Mouse (Mus musculus) monocyte, adult 2 months (primary cell): ENCODE data around the gene Ppp1r14c.

Experiments used
- DNase-seq, 2 experiments: peaks; one replicate each; pipeline ENCODE4 v3.0.0; 2022; ENCODE audit warnings: low spot score in 2 of 2, low read depth in 1 of 2

Gene Ppp1r14c

DNA sequence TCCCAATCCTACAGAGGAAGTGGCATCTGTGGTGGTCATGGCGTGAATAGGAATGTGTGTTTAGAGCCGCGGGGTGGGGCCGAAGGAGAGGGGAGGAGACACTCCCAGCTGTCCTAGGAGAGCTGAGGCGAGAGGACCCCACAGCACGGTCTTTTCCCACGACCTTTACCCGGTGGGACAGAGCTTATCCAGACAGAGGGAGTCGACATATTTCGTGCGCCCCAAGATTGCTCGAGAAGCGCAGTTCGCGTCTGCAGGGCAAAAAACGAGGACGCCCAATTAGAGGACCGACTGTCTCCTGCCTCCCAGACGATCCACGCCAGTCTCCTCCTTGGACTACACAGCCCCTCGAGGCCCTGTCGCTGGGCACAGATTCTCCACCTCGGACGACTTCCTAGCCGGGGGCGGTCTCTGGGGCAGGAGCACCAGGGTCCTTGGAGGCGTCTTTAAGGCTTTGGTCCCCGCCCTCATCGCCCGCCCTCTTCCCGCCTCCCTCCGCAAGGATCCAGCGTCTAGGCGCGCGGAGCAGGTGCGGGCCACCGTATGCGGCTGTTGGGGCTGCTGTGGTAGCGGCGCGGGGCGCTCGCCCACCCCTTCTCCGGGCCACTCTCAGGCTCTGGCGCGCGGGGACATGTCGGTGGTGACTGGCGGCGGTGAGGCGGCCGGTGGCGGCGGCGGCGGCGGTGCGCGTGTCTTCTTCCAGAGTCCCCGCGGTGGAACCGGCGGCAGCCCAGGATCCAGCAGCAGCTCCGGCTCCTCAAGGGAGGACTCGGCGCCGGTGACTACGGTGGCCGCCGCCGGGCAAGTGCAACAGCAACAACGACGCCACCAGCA, at the start of gene Ppp1r14c:
Gene Ppp1r14c (plus strand): TSS at position 22 of the 834 bp plus-strand sequence.
- no peak for DNase-seq

DNA sequence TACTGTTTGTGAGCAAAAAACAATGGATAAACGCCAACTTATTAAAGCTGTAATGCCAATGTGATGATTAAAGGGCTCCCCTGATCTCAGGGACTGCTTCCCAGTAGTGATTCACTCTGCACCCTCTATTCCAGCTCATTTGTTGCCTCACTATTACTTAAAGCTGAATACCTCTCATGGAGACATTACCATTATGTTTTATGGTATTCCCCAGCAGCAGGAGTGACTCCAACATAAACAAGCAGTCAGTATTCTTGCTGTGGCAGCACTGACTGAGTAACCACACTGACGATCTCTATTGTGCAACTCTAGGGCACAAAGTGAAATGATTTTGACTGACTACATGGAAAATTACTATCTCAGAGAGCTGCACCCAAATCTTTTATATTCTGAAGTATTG, 44.5 kb upstream of the Ppp1r14c start:
- DNase-seq = no peak

DNA sequence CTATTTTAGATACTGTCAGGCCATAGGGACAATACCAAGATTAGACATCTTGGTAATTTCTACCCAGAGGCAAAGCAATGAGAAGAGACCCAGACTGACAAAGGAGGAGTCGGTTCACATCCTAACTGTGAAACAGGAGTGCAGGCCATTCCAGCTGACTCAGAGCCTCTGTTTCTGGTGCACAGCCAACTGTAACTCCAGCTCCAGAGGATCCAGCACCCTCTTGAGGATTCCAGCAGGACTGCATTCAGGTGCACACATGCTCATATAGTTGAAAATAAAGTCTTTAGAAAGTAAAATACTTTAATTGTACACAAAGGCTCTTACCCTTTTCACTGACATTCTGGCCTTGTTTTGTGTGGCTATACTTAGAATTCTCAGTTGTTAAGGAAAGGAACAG, 40.4 kb upstream of the Ppp1r14c start:
- DNase-seq = no peak

DNA sequence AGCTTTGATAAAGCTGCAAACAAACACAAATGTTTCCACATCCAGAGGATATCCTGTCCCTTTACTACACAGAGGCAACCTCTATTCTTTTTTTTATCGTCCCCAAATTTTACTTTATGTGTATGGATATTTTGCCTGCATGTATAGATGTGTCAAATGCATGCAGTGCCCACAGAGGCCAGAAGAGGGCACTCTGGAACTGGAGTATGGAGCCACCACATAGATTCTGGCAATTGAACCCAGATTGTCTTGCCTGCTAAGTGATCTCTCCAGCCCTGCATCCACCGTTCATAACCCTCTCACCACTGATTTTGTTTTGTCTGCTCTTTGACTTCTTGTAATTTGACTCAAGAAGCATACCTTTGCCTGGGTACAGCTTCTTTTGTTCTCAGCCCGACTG, 33.0 kb upstream of the Ppp1r14c start:
- DNase-seq = no peak

DNA sequence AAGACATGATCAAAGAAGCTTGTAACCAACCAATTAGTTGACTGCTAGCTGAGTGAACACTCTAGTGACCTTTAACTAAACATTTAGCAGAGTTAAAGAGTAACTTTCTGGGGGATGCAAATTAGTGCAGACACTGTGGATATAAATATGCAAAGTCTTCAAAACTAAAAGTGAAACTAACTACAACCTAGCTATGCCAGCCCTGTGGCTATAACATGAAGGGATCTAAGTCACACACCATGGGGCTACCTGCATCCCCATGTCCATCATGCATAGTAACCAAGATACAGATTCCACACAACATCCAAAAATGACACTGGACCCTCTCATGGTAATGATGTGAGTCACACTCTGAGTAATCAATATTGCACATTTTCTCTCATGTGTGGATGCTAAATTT, 31.3 kb upstream of the Ppp1r14c start:
- no peak for DNase-seq

DNA sequence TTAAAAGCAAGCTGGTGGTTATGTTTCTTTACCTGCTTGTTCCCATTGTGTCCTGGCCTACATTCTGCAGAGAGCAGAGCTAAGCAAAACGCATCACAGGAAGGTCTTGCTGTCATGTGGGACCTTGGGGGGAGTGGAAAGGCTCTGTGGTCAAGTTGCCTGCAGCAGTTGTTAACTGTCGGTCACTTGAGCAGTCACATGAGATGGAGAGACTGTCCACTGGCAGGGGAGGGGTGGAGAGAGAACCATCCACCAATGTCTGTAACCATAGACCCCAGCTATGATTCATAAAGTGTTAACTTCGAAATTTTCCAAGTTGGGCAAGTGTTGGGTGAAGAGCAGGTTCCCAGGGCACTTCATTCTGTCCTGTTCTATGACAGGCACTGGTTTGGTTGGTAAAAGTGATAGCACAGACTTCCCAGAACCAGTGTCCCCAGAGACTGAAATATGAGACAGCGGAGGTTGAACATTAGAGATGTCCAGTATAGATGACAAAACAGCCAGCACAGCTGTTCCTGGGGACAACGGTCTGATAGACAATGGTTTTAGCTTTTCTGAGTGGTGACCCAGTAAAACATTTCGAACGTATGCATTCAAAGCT, 29.0 kb upstream of the Ppp1r14c start:
- no peak for DNase-seq

DNA sequence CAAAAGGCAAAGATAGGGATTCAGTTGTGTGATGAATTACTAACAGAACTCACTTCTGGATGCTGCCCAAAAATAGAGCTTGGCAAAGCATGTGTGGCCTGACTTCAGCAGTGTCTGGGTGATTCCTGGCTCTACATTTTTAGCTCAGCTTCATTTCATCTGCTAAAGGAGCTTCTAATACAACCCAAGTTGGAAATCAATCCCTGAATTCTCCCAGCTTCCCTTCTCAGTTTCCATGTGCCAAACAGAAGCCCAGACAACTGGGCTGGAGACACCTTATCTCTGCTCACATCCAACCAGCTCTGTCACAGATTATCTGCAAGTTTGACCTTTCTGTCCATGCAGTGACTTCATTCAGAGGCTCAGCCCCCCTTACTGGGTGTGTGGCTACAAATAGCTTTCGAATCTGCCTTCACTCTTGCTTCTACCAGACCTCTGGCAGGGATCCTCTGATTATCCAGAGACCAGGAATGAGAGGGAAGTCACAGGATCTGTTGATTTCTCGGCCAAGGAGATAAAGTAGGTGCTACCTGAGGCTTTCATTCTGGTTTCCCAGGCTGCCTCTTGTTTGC, 28.4 kb upstream of the Ppp1r14c start:
- no peak for DNase-seq

DNA sequence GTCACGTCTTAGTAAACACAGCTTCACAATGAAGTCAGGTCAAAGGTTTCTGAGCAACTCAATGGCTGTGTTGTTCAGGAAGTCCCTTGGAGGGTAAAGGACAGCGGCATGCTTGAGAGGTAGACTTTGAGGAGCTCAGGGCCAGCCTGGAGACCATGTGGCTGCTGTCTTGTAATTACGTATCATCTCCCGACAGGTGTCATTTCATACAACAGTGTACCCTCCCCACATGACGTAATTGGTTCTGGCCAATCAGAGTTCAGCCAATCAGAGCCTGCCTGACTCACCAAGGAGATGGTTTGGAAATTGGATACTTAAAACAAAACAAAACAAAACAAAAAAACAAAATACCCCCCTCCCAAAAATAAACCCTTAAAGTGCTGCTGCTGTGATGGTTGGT, 20.2 kb upstream of the Ppp1r14c start:
- DNase-seq = no peak

DNA sequence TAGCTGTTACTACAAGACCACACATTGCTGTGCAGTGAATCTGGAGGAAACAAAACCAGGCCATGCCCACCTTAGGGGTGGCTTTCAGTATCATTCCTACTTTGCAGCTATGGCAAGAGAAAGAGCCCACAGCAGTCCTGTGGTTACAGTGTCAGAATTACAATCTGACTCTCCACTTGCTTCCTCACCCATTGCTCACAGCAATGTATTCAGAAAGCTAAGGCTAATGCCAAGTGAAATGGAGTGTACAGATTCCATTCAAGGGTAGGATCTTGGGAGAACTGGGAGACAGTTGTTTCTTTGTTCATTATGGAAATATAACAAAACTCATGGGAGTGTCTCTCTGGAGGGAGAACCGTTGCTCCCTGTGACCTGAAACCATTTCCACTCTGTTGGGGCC, 6.3 kb upstream of the Ppp1r14c start:
- DNase-seq = no peak

DNA sequence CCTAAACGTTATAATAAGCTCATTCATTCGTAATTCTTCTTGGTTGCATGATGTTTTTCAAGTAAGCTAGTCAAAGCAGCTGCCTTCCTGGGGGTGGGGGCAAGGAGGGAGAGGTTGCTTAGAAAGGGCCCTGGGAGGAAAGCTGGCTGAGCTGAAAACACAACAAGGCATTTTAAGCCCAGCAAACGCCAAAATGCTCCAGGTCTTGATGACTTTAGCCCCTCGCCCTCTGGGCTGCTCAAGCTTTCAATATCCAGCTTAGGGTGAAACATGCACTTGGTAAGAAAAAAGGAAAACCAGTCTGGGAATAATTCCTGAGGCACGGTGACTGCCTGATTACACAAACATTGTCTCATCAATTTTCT, 204 bp upstream of the Ppp1r14c start:
- DNase-seq = no peak

DNA sequence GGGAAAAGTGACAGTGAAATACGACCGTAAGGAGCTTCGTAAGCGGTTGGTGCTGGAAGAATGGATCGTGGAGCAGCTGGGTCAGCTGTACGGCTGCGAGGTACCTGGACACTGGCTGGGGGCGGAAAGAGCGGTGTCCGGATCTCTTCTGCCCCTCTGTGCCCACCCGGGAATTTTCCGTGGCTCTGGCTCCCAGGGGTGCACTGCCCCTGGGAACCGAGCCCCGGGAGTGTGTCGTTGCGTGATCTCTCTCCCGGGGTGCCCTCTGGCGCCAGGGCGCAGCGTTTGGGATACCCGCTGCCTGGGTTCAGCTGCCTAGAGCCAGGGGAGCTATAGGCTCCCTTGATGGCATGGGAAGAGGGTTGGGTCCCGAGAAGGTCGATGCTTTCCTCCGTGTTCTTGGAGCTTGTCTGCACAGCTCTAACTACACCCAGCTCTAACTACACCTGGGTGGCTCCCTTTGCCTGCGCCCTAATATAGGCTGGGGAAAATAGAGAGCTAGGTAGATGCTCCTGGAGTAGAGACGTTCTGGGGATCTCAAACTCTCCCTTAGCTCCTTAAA, 1.1 kb downstream of the Ppp1r14c start:
- DNase-seq = no peak

DNA sequence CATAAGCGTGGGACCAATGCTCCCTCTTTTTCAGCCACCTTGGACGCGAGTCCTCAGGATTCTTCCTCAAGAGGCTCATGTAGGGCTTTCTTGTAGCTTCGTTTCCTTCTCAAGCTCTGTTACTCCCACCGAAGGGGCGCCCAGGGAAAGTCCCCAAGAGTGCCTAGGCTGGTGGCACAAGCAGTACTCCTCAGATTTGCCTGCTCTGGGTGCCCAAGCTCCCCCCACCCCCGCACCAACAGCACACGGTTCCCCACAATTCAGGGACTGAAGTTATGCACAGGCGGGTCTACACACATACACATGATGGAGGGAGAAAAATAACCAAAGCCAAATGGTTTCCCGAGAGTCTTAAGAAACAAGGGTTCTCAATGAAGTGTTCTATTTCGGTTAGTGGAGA, 1.6 kb downstream of the Ppp1r14c start:
- DNase-seq = no peak

DNA sequence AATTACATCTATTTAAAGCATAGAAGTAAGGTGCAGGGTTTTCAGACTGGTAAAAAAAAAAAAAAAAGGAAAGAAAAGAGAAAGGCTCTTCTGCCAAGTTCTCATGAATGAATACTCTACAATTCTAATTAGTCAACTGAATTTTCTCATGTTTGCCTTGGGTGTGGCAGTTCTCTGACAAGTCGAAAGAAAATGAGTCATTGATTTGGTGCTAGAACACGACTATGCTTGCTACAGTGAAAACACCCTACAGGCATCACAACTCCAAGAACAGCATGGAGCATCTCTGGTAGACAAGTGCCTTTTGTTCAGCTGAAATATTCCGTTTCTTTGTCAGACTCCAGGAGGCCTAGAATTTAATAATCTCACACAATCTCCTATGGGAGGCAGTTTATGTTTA, 17.3 kb downstream of the Ppp1r14c start:
- no peak for DNase-seq

DNA sequence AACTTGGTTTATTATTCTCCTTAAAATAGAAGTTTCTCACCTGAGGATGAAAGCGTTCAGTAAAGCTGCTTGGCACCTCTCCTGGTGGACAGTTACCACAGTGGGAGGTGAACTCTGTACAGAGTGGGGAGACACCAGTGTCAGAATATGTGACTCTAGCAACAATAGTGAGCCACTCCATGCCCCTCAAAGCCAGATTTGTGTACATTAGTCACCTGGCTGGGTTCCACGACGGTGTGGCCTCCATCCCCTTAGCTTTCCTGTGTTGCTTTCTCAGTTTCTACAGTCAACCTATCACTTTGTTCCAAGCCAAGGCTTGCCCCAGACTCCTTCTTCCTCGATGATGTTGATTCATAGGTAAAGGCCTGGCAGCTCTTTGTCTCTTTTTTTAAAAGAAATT, 26.4 kb downstream of the Ppp1r14c start:
- DNase-seq = no peak

DNA sequence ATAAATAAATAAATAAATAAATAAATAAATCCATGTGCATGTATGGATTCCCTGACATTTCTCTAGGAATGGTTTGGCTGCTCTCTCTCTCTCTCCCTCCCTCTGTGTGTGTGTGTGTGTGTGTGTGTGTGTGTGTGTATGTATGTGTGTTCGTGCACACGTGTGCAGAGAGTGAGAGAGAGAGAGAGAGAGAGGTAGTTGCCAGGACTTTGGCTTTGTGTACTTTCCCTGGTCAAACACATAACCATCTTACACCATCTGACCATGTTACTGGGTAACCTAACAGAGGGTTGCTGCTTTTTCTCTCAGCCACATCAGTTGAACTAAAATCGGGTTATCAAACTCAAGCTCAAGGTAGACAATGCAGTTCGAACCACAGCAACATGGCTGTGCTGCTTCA, 27.7 kb downstream of the Ppp1r14c start:
- DNase-seq = no peak

DNA sequence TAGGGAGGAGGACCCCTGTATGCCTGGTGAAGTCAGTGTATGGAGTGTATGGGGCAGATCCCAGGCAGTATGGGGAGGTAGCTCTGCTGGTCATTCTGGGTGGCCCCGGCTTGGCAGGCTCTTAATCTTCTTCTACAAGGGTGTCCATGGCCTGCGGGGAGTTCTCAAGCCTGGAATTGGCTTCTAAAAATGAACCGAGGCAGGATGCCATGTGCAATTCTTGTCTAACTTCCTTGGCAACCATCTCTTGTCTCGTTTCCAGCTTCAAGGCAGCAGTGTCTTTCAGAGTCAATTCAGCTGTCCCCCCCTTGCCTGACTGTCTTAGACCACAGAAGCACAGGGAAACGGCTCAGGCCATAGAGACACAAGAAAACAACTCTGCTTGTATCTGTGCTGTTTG, 28.3 kb downstream of the Ppp1r14c start:
- DNase-seq = no peak

DNA sequence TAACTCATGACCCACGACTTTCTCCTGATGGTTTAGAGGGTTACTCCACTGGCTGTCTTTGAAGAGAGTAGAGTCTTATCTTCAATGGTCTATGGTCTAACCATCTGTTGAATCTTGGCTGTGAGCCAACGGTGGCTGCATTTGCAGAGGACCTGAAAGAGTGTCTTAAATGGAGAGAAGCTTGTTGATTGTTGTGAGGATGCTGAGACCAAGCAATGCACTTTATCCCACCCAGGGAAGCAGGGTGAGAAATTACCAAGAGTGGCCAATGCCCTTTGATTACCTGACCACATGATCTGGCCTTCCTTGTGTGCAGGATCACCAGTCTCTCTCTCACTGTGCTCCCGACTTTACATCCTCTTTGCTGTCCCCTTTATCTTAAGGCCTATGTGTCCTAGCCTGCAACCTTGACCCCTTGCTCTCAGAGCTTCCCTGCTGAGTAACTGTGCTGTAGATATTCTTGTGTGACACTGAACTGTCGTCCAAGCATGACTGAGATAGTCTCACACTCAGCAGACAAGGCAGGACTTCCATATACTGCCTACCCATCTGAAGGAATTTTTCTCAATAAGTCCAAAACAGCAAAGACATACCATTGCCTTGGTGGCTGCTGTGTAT, 28.9 kb downstream of the Ppp1r14c start:
- DNase-seq = no peak

DNA sequence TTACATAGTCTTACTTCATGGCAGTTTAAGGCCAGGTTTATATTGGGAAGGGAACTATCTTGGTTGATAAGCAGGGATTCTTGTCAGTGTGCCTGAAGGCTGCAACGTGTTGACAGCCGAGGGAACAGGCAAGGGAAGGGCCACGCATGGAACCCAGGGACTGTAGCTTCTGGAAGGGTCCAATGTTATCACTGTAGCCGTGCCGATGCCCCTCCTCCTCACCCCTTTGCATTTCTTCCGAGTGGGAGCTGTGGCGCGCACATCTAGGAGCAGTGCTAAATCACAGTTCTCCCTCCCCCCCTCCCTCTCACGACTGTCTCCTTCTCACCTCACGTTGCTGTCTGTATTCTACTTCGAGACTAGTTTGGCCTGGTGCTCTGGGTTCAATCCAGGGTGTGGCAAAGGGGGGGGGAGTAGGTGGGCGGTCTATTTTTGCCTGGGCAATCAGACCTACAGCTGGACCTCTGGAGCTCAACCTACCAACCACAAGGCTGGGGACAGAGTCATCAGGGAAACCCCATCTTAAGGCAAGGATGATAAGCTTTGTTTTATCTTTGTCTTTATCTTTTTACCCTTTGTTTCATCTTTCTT, 29.6 kb downstream of the Ppp1r14c start:
- no peak for DNase-seq

DNA sequence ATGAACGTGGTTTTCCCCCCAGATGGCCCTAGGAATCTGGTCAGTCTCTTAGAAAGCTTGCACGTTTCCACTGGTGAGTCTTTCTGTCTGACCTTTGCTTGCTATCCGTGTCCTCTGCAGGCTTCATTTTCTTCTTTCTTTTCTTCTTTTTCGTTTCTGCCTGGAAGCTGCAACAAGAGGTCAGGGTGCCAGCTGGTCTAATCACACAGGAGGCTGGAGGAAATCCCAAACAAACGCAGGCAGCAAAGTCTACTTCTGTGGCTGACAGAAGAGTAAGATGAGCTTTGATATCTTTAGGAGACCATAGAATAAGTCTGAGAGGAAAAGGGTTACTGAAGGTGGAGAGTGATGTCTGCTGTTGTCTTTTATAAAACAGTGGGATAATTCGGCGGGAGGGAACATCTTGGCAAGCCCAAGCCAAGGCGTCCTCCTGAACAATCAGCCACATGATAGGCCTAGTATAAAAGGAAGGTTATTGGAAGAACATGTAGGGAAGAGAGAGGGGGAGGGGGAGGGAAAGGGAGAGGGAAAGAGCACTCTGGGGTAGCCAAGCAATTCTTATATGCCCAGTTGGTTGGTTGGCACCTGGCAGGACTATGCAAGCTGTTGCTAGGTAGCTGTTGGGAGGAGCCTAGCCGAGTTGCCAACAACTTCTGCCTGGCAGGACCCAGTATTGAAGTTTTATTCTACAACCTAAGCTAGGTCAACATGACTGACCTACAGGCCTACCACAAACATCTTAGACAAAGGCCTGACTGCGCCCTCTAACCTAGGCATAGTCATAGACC, 30.3 kb downstream of the Ppp1r14c start:
- DNase-seq = no peak

DNA sequence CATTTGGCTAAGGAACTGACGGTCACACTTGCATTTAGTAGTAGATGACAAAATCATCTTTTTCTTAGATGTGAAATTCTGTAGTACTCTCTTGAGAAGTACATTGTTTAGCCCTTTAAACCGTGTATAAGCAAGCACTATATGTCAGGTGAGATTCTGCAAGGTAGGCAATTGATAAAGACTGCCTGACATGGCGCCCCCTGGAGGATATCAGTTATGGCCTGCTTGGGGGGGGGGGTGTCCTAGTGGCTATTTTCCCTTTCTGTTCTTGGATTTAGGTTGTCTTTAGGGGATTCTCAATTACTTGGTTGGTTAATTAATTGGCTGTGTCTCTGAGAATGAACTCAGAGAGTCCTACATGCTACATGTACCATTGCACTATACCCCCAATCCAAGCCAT, 31.5 kb downstream of the Ppp1r14c start:
- DNase-seq = no peak

DNA sequence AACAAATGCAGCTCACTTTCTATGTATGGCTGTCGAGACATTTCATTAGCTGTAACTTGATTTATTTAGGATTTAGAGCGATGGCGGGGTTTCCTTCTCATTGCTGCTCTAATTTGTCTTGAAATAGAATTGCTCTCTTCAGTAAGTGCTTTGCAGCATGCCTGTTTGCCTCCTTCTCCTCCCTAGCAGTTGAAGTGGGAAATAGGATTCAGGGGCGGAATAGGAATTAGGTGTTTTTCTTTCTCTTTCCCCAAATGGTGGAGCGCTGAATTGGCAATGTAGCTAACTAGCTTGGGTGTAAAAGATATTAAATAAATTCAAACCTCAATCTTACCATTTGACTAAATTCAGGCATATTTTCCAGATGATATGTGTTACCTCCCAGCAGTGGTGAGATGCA, 32.2 kb downstream of the Ppp1r14c start:
- DNase-seq = no peak
